Mouse (Mus musculus) neural tube, embryonic 13.5 days (tissue): ENCODE results near the gene Hand2. TPM values are rescaled to one million over a fixed set of nuclear protein-coding genes. Genes with fewer than 3 reads are reported as not detected.

ENCODE experiments used
- ATAC-seq: fragments of 200-750 bp; cut with Nextera tagmentation; 2 replicates; pipeline ENCODE4 v1.8.0; 2017; ENCODE audit warnings: low read depth, mild to moderate bottlenecking, moderate TSS enrichment, moderate library complexity
- H3K27ac ChIP-seq: fragments of 300-500 bp; sonication (generic); replicated peaks from 2 replicates; pipeline ENCODE4 v1.5.1; 2015; ENCODE audit warnings: moderate library complexity, mild to moderate bottlenecking, inconsistent platforms
- H3K27me3 ChIP-seq: fragments of 300-500 bp; sonication (generic); 2 replicates; pipeline ENCODE4 v1.6.1; 2015; ENCODE audit warnings: mild to moderate bottlenecking, inconsistent platforms
- H3K36me3 ChIP-seq: fragments of 300-500 bp; sonication (generic); 2 replicates; pipeline ENCODE4 v1.6.1; 2015; ENCODE audit warnings: mild to moderate bottlenecking, inconsistent platforms
- H3K4me1 ChIP-seq: fragments of 300-500 bp; sonication (generic); replicated peaks from 2 replicates; pipeline ENCODE4 v1.6.1; 2015; ENCODE audit warnings: inconsistent platforms
- H3K4me2 ChIP-seq: fragments of 300-500 bp; sonication (generic); 2 replicates; pipeline ENCODE4 v1.6.1; 2015; ENCODE audit warnings: inconsistent platforms, mild to moderate bottlenecking, moderate library complexity
- H3K4me3 ChIP-seq: fragments of 300-500 bp; sonication (generic); 2 replicates; pipeline ENCODE4 v1.5.1; 2015; ENCODE audit warnings: mild to moderate bottlenecking, inconsistent platforms
- H3K9ac ChIP-seq: fragments of 300-500 bp; sonication (generic); 2 replicates; pipeline ENCODE4 v1.6.1; 2015; ENCODE audit warnings: moderate library complexity, mild to moderate bottlenecking, inconsistent platforms
- H3K9me3 ChIP-seq: fragments of 300-500 bp; sonication (generic); 2 replicates; pipeline ENCODE4 v1.6.1; 2016; ENCODE audit warnings: inconsistent platforms
- WGBS: fragments of 180-500 bp; shearing (Covaris S2); methylation state at CpG from one replicate; pipeline ENCODE4 v1.1.7; 2015; 5-methylcytosine and 5-hydroxymethylcytosine counted together
- polyA plus RNA-seq: library from polyadenylated mRNA; unstranded; fragments of >200 nt; fragmentation: Nextera tagmentation; extraction: Ambion mirVana; gene quantifications from 2 replicates; pipeline ENCODE4 v1.2.1, GENCODE M21; 2015

Hand2 gene
- 0.08 TPM in 1 of 2 replicates, not detected in the other for polyA plus RNA-seq

GRCm38 (mm10) chr8:57320851-57321743 is at the start of gene Hand2:
Hand2 (plus strand) TSS chr8:57320983.
- Histone ChIP-seq H3K27ac (no peak within 1 kb of the TSS), H3K27me3 (peaks cover 99% of the 10 kb centered on the region), H3K4me2 (peak within 1 kb of the TSS; percentile 49), H3K9me3 (no peaks in the 10 kb centered on the region), H3K9ac (peak within 1 kb of the TSS; percentile 4; the same call in 1 of the 2 replicates), H3K36me3 (no peaks in the 10 kb centered on the region), H3K4me3 (peak within 1 kb of the TSS; percentile 26), H3K4me1 (peaks cover 15% of the 10 kb centered on the region)
- peak; percentile 54 for ATAC-seq
- under 1% methylated on average over 68 of the region's 83 CpGs for WGBS

GRCm38 (mm10) chr8:57273055-57273454 is 47.7 kb upstream of the Hand2 start:
- no peak overlapping the region for H3K27ac ChIP-seq
- no peak overlapping the region for H3K9ac ChIP-seq
- WGBS: 69% methylated on average over 3 of the region's 3 CpGs
- H3K27me3 ChIP-seq: no peaks in the 10 kb centered on the region
- H3K4me2 ChIP-seq: no peak overlapping the region
- no peaks in the 10 kb centered on the region for H3K36me3 ChIP-seq
- H3K4me3 ChIP-seq: no peak overlapping the region
- H3K4me1 ChIP-seq: no peaks in the 10 kb centered on the region
- no peak for ATAC-seq
- no peaks in the 10 kb centered on the region for H3K9me3 ChIP-seq

- no peak overlapping the region for H3K4me2 ChIP-seq
- H3K9me3 ChIP-seq: no peaks in the 10 kb centered on the region
- no peaks in the 10 kb centered on the region for H3K4me1 ChIP-seq
- no peak overlapping the region for H3K4me3 ChIP-seq
- WGBS: 63% methylated on average over 4 of the region's 4 CpGs
- no peak overlapping the region for H3K9ac ChIP-seq
- no peak for ATAC-seq
- H3K27me3 ChIP-seq: no peaks in the 10 kb centered on the region
- H3K27ac ChIP-seq: no peak overlapping the region
- H3K36me3 ChIP-seq: no peaks in the 10 kb centered on the region
These were observed 27.3 kb upstream of the Hand2 start for GRCm38 (mm10) chr8:57293441-57293840.

GRCm38 (mm10) chr8:57303513-57303912 is 17.3 kb upstream of the Hand2 start:
- Histone ChIP-seq H3K9me3 (no peaks in the 10 kb centered on the region), H3K27me3 (peaks cover 17% of the 10 kb centered on the region), H3K27ac (no peak overlapping the region), H3K4me3 (no peak overlapping the region), H3K4me1 (no peaks in the 10 kb centered on the region), H3K36me3 (no peaks in the 10 kb centered on the region), H3K4me2 (no peak overlapping the region), H3K9ac (no peak overlapping the region)
- WGBS: 41% methylated on average over 1 of the region's 1 CpGs
- no peak for ATAC-seq

DNA sequence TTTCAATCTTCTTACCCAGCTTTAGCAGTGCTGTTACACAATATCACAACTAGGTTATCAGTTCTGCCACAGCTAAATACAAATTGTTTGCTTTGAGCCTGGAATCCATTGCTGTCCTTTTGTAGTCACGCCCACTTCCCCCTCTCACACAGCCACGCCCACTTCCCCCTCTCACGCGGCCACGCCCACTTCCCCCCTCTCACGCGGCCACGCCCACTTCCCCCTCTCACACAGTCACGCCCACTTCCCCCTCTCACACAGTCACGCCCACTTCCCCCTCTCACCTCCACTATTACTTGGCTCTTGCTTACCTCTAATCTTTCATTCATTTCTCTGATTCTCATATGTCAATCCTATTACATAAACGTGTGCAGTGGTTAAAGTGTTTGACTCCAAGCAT is 15.8 kb upstream of the Hand2 start:
- H3K9me3 ChIP-seq: no peaks in the 10 kb centered on the region
- H3K9ac ChIP-seq: no peak overlapping the region
- H3K27me3 ChIP-seq: peaks cover 29% of the 10 kb centered on the region
- no peak overlapping the region for H3K4me2 ChIP-seq
- no peak overlapping the region for H3K4me3 ChIP-seq
- H3K36me3 ChIP-seq: no peaks in the 10 kb centered on the region
- H3K4me1 ChIP-seq: no peaks in the 10 kb centered on the region
- no peak overlapping the region for H3K27ac ChIP-seq
- WGBS: 51% methylated on average over 11 of the region's 11 CpGs
- no peak for ATAC-seq

DNA sequence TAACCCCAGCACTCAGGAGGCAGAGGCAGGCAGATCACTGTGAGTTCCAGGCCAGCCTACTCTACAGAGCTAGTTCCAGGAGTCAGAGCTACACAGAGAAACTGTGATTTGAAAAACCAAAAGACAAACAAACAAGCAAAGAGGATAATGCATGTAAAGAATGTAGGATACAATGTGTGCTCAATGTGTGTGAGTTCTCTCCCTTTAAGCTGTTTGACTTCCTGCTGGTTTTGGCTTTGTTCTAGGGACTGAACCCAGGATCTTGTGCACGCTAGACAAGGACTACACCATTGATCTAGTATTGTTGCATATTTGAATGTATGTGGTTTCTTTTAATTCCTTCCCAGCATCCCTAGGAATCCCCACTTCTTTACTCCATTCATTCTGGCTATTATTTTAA is 14.3 kb upstream of the Hand2 start:
- no peak overlapping the region for H3K27ac ChIP-seq
- no peaks in the 10 kb centered on the region for H3K9me3 ChIP-seq
- H3K9ac ChIP-seq: no peak overlapping the region
- no peak overlapping the region for H3K4me3 ChIP-seq
- no peaks in the 10 kb centered on the region for H3K4me1 ChIP-seq
- H3K36me3 ChIP-seq: no peaks in the 10 kb centered on the region
- 31% methylated on average over 1 of the region's 1 CpGs for WGBS
- ATAC-seq: no peak
- no peak overlapping the region for H3K4me2 ChIP-seq
- peaks cover 41% of the 10 kb centered on the region for H3K27me3 ChIP-seq

- no peak overlapping the region for H3K9ac ChIP-seq
- WGBS: 26% methylated on average over 1 of the region's 1 CpGs
- peaks cover 75% of the 10 kb centered on the region for H3K27me3 ChIP-seq
- peaks cover 12% of the 10 kb centered on the region for H3K4me1 ChIP-seq
- no peak overlapping the region for H3K4me2 ChIP-seq
- no peak overlapping the region for H3K4me3 ChIP-seq
- no peak overlapping the region for H3K27ac ChIP-seq
- H3K36me3 ChIP-seq: no peaks in the 10 kb centered on the region
- ATAC-seq: no peak
- no peaks in the 10 kb centered on the region for H3K9me3 ChIP-seq
These were observed 10.8 kb upstream of the Hand2 start for GRCm38 (mm10) chr8:57309844-57310485.

DNA sequence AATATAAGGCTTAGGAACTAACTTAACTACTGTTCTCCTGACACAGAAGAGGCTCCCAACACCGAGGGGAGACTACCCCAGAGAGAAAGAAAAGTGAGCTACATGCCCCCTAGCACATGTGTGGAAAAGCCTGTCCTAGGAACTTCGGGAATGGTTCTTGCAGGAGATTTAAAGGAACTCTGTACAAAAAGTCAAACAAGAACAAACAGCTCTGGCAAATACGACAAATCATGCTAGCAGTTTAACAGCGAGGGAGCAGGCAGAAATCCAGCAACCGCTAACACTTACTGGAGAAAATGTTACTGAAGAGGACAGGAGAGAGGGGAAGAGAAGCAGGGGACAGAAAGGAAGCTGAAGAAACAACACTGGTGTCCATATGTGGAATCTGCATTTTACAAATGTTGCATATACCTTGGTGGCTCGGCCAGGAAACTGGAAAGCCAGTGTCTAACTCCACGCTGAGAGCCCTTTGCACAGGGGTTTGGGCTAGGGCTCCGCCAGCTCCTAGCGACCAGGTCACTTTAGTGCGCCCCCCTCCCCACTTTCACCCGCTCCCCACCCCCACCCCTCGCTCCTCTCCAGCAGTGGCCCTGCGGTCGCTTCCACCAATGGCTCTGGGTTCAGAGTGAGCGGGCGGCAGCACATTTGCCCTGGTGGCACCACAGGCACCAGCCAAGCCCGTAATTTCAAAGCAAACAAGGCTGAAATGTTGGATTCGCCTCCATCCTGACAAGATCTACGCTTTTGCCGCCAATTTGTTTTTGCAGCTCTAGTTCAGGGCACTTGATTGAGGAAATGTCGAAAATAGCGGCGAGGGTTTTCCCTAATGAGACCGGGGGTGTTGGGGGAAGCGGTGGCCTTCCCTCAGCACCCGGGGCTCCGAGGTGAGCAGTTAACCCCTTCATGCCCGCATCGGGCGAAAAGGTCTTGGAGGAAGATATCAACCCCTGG is 8.5 kb upstream of the Hand2 start:
- H3K4me2 ChIP-seq: peak overlapping the region; percentile 32

GRCm38 (mm10) chr8:57313583-57313982 is 7.2 kb upstream of the Hand2 start:
- WGBS: 4% methylated on average over 10 of the region's 10 CpGs
- no peak for ATAC-seq
- H3K27me3 ChIP-seq: peaks cover 93% of the 10 kb centered on the region
- no peak overlapping the region for H3K27ac ChIP-seq
- H3K4me1 ChIP-seq: peaks cover 12% of the 10 kb centered on the region
- H3K4me2 ChIP-seq: no peak overlapping the region
- H3K4me3 ChIP-seq: no peak overlapping the region
- H3K9me3 ChIP-seq: no peaks in the 10 kb centered on the region
- H3K9ac ChIP-seq: no peak overlapping the region
- no peaks in the 10 kb centered on the region for H3K36me3 ChIP-seq

More for the DNA sequence above, 8.5 kb upstream of the Hand2 start:
- H3K27me3 ChIP-seq: peaks cover 93% of the 10 kb centered on the region
- ATAC-seq: peak; percentile 76
- H3K36me3 ChIP-seq: no peaks in the 10 kb centered on the region
- under 1% methylated on average over 30 of the region's 30 CpGs for WGBS
- no peak overlapping the region for H3K27ac ChIP-seq
- H3K9ac ChIP-seq: no peak overlapping the region
- no peaks in the 10 kb centered on the region for H3K9me3 ChIP-seq
- H3K4me3 ChIP-seq: 0 out of 2 replicates have a peak overlapping the region, but pooled peaks have one; percentile 2
- peaks cover 12% of the 10 kb centered on the region for H3K4me1 ChIP-seq

- Histone ChIP-seq H3K27ac (no peak overlapping the region), H3K9ac (no peak overlapping the region), H3K27me3 (peaks cover 93% of the 10 kb centered on the region), H3K4me2 (no peak overlapping the region), H3K4me1 (peaks cover 12% of the 10 kb centered on the region), H3K9me3 (no peaks in the 10 kb centered on the region), H3K4me3 (no peak overlapping the region), H3K36me3 (no peaks in the 10 kb centered on the region)
- under 1% methylated on average over 10 of the region's 10 CpGs for WGBS
- no peak for ATAC-seq
These were observed 6.6 kb upstream of the Hand2 start for GRCm38 (mm10) chr8:57314216-57314615.

DNA sequence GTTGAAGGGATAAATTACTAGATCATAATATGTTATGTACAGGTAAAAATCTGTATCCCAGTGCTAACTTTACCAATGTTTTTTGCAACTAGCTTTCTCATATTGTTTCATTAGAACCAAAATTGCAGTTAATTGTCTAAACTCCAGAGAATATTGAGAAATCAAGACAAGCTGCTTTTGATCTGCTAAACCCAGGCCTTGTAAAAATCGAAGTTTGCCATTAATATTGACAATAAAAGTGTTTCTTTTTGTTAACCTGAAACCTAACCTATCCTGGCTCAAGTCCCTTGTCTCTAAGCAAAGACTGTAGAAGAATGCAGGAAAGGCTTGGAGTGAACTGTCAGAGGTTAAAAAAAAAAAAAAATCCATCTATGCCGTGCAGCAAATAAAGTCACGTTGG is 5.3 kb upstream of the Hand2 start:
- H3K36me3 ChIP-seq: no peaks in the 10 kb centered on the region
- peaks cover 97% of the 10 kb centered on the region for H3K27me3 ChIP-seq
- peaks cover 12% of the 10 kb centered on the region for H3K4me1 ChIP-seq
- H3K9ac ChIP-seq: no peak overlapping the region
- H3K4me2 ChIP-seq: no peak overlapping the region
- WGBS: under 1% methylated on average over 3 of the region's 3 CpGs
- no peak overlapping the region for H3K27ac ChIP-seq
- H3K4me3 ChIP-seq: no peak overlapping the region
- no peak for ATAC-seq
- no peaks in the 10 kb centered on the region for H3K9me3 ChIP-seq
